Comparison of ENCODE assay signal across 7 mouse cellular contexts in genomic region chr9:21463138-21463590, GRCm38 (mm10). TPM values are rescaled to one million over a fixed set of nuclear protein-coding genes. Genes with fewer than 3 reads are reported as not detected.
DNase-seq lines count a peak whose midpoint lies in the region; ATAC-seq and TF ChIP-seq lines count a peak whose summit lies in the region.

No protein-coding gene starts in this region.

- dilution Hi-C loops in CH12.LX (cut with MboI; ENCODE audit: extremely low pct_ligation_motif_present, extremely low pct_unique_long_range_greater_than_20kb, low sequenced_read_pairs) = no loop called here

- ATAC-seq in forebrain, embryonic 14.5 days = no peak
- ATAC-seq in heart, postnatal 0 days (ENCODE audit: insufficient read depth, low read depth) = peak; percentile 95
- ATAC-seq in stomach, postnatal 0 days (ENCODE audit: low FRiP score, low TSS enrichment) = peak; percentile 74

- H3K4me1 ChIP-seq in CH12.LX (ENCODE audit: control insufficient read depth in 1 of 2, insufficient read depth in 2 of 2) = peaks cover 15 to 41% of the 10 kb centered on the region in 2 experiments
- no peaks in the 10 kb centered on the region for H3K4me1 ChIP-seq in forebrain, embryonic 14.5 days (ENCODE audit: control insufficient read depth, insufficient read depth, low read length)
- peaks cover 23% of the 10 kb centered on the region for H3K4me1 ChIP-seq in heart, postnatal 0 days (ENCODE audit: control insufficient read depth, insufficient read depth)
- H3K4me1 ChIP-seq in stomach, postnatal 0 days (replicated peaks; ENCODE audit: control insufficient read depth, insufficient read depth) = no peaks in the 10 kb centered on the region

- peaks cover 42 to 84% of the 10 kb centered on the region in 2 experiments for H3K36me3 ChIP-seq in CH12.LX (replicated peaks in 1 of 2; ENCODE audit: control insufficient read depth in 1 of 2, insufficient read depth in 1 of 2, low read length in 1 of 2)
- H3K36me3 ChIP-seq in forebrain, embryonic 14.5 days (ENCODE audit: control insufficient read depth, insufficient read depth, low read length) = peaks cover 34% of the 10 kb centered on the region
- H3K36me3 ChIP-seq in heart, postnatal 0 days (replicated peaks; ENCODE audit: control insufficient read depth, insufficient read depth, low read length) = peaks cover 29% of the 10 kb centered on the region
- H3K36me3 ChIP-seq in stomach, postnatal 0 days (ENCODE audit: control insufficient read depth, insufficient read depth, low read length) = peaks cover 10% of the 10 kb centered on the region; the same call in 1 of the 2 replicates

- WGBS in forebrain, embryonic 14.5 days = 81% methylated on average over 5 of the region's 5 CpGs
- 1% methylated on average over 5 of the region's 5 CpGs for WGBS in heart, postnatal 0 days
- 44% methylated on average over 5 of the region's 5 CpGs for WGBS in stomach, postnatal 0 days

- no peaks in the 10 kb centered on the region; the same call in 1 of the 2 replicates for H3K79me2 ChIP-seq in CH12.LX (replicated peaks; ENCODE audit: control insufficient read depth, extremely low read depth, insufficient read depth, poor library complexity, severe bottlenecking)

- H3K27ac ChIP-seq in CH12.LX (ENCODE audit: insufficient read depth, low read depth) = peak overlapping the region; percentile 78
- H3K27ac ChIP-seq in forebrain, embryonic 14.5 days (ENCODE audit: low read depth, low read length) = 0 out of 2 replicates have a peak overlapping the region, but pooled peaks have one; percentile 21
- peak overlapping the region; percentile 93 for H3K27ac ChIP-seq in heart, postnatal 0 days (ENCODE audit: low read depth)
- peak overlapping the region; percentile 30; the same call in 1 of the 2 replicates for H3K27ac ChIP-seq in stomach, postnatal 0 days (replicated peaks)

- TF ChIP-seq CTCF in CH12.LX (conservative IDR thresholded peaks at IDR 0.05 in 1 of 2, IDR thresholded peaks at IDR 0.05 in 1 of 2; ENCODE audit: low read depth in 2 of 2, low read length in 2 of 2) = no peak
- TF ChIP-seq CTCF in heart, postnatal 0 days (IDR thresholded peaks at IDR 0.05; ENCODE audit: low read depth) = no peak
- no peak for TF ChIP-seq CTCF in stomach, postnatal 0 days (IDR thresholded peaks at IDR 0.05; ENCODE audit: low read depth)

- H3K9ac ChIP-seq in CH12.LX (ENCODE audit: insufficient read depth, low read depth) = peak overlapping the region; percentile 11; the same call in 1 of the 2 replicates
- H3K9ac ChIP-seq in forebrain, embryonic 14.5 days (ENCODE audit: low read length) = no peak overlapping the region
- peak overlapping the region; percentile 41 for H3K9ac ChIP-seq in heart, postnatal 0 days (replicated peaks; ENCODE audit: low read depth, low read length)
- no peak overlapping the region for H3K9ac ChIP-seq in stomach, postnatal 0 days (ENCODE audit: low read length)

- in situ Hi-C loops in CH12.LX (cut with MboI; ENCODE audit: low pct_ligation_motif_present, low pct_unique_long_range_greater_than_20kb, low sequenced_read_pairs) = loop anchor here (5.0 kb wide), 1 partner anchor 36 kb away; no protein-coding TSS in a partner anchor

- peak overlapping the region in 1 of 3 experiments; percentile 27 for H3K4me3 ChIP-seq in CH12.LX (replicated peaks in 1 of 3; ENCODE audit: low read depth in 2 of 3, low read length in 2 of 3, poor library complexity in 1 of 3)
- no peak overlapping the region for H3K4me3 ChIP-seq in forebrain, embryonic 14.5 days (ENCODE audit: low read depth, low read length)
- H3K4me3 ChIP-seq in heart, postnatal 0 days (ENCODE audit: low read depth, low read length) = no peak overlapping the region
- H3K4me3 ChIP-seq in stomach, postnatal 0 days (ENCODE audit: low read depth, low read length) = no peak overlapping the region

- TF ChIP-seq EP300 in CH12.LX (IDR thresholded peaks at IDR 0.05; ENCODE audit: low read length) = no peak
- TF ChIP-seq EP300 in heart, postnatal 0 days (IDR thresholded peaks at IDR 0.05; ENCODE audit: low read depth) = peak; percentile 91; the same call in 1 of the 2 replicates
- TF ChIP-seq EP300 in stomach, postnatal 0 days (optimal IDR thresholded peaks at IDR 0.05) = no peak

- peak; percentile 48 for DNase-seq in CH12.LX (ENCODE audit: extremely low read depth)
- peak; percentile 61 for DNase-seq in R1 (ENCODE audit: low read depth, low spot score)
- DNase-seq in forebrain, embryonic 14.5 days (ENCODE audit: low spot score) = no peak
- peak; percentile 91 for DNase-seq in heart, postnatal 0 days (ENCODE audit: low spot score)
- peak; percentile 76 to 85 for DNase-seq in kidney, postnatal 36 days
- peak; percentile 77 for DNase-seq in lung, postnatal 25 days (ENCODE audit: low spot score)
- DNase-seq in stomach, postnatal 0 days (ENCODE audit: low spot score) = peak; percentile 29

- peak overlapping the region; percentile 41; the same call in 1 of the 2 replicates for H3K4me2 ChIP-seq in CH12.LX (ENCODE audit: insufficient read depth, low read depth, poor library complexity, severe bottlenecking)
- no peak overlapping the region for H3K4me2 ChIP-seq in forebrain, embryonic 14.5 days (ENCODE audit: low read length)
- peak overlapping the region; percentile 33 for H3K4me2 ChIP-seq in heart, postnatal 0 days (ENCODE audit: low read depth, low read length)
- no peak overlapping the region for H3K4me2 ChIP-seq in stomach, postnatal 0 days (replicated peaks; ENCODE audit: low read depth)

- no peak for TF ChIP-seq POLR2A in CH12.LX (IDR thresholded peaks at IDR 0.05; ENCODE audit: low read depth, low read length)

- no peaks in the 10 kb centered on the region for H3K9me3 ChIP-seq in CH12.LX (replicated peaks; ENCODE audit: low read length)
- H3K9me3 ChIP-seq in forebrain, embryonic 14.5 days (replicated peaks; ENCODE audit: control insufficient read depth, low read length) = no peaks in the 10 kb centered on the region
- no peaks in the 10 kb centered on the region for H3K9me3 ChIP-seq in heart, postnatal 0 days (replicated peaks; ENCODE audit: control insufficient read depth, low read length)
- H3K9me3 ChIP-seq in stomach, postnatal 0 days (ENCODE audit: control insufficient read depth, low read length) = no peaks in the 10 kb centered on the region

- H3K27me3 ChIP-seq in CH12.LX (replicated peaks) = no peaks in the 10 kb centered on the region
- no peaks in the 10 kb centered on the region for H3K27me3 ChIP-seq in forebrain, embryonic 14.5 days (replicated peaks; ENCODE audit: control insufficient read depth, insufficient read depth, low read length)
- H3K27me3 ChIP-seq in heart, postnatal 0 days (ENCODE audit: control insufficient read depth, insufficient read depth, low read length) = no peaks in the 10 kb centered on the region
- H3K27me3 ChIP-seq in stomach, postnatal 0 days (ENCODE audit: control insufficient read depth, insufficient read depth, low read length) = no peaks in the 10 kb centered on the region

- TF ChIP-seq RAD21 in CH12.LX (IDR thresholded peaks at IDR 0.05; ENCODE audit: low read depth, low read length) = no peak

TF ChIP-seq in CH12.LX, 34 proteins besides CTCF, POLR2A, EP300 and RAD21 (continues in another document):
- TF ChIP-seq BHLHE40 (IDR thresholded peaks at IDR 0.05; ENCODE audit: low read depth, low read length) = no peak
- peak; percentile 80 for TF ChIP-seq ETS1 (conservative IDR thresholded peaks at IDR 0.05; ENCODE audit: low read depth, low read length)
- TF ChIP-seq E2F4 (IDR thresholded peaks at IDR 0.05; ENCODE audit: insufficient replicate concordance, low read depth, low read length) = no peak
- TF ChIP-seq MXI1 (IDR thresholded peaks at IDR 0.05; ENCODE audit: low read depth, low read length) = no peak
- TF ChIP-seq ELF1 (IDR thresholded peaks at IDR 0.05; ENCODE audit: low read depth, low read length) = peak; percentile 62; the same call in 1 of the 2 replicates
- no peak for TF ChIP-seq USF1 (IDR thresholded peaks at IDR 0.05; ENCODE audit: low read depth, low read length)
- peak; percentile 77; the same call in 1 of the 2 replicates for TF ChIP-seq MEF2A (IDR thresholded peaks at IDR 0.05; ENCODE audit: borderline replicate concordance, low read depth, low read length)
- no peak for TF ChIP-seq ZKSCAN1 (IDR thresholded peaks at IDR 0.05; ENCODE audit: borderline replicate concordance, low read depth, low read length)
- no peak for TF ChIP-seq TBP (conservative IDR thresholded peaks at IDR 0.05; ENCODE audit: low read depth, low read length)
- no peak for TF ChIP-seq SMC3 (IDR thresholded peaks at IDR 0.05; ENCODE audit: low read depth, low read length)
- TF ChIP-seq MYC (IDR thresholded peaks at IDR 0.05; ENCODE audit: low read depth, low read length) = no peak
- TF ChIP-seq RCOR1 (conservative IDR thresholded peaks at IDR 0.05; ENCODE audit: low read depth, low read length) = no peak
- no peak for TF ChIP-seq ZNF384 (IDR thresholded peaks at IDR 0.05; ENCODE audit: low read depth, low read length)

RNA-seq across cellular contexts. Expression of gene Dnm2, which starts 38.5 kb away (rescaled TPM):
- total RNA-seq in CH12.LX (2012; rRNA removed) (51.7 and 55.4 TPM in 2 replicates), CH12.LX (2014; rRNA removed) (36.4 and 37.0 TPM in 2 replicates)
- 64.3 and 66.0 TPM in 2 replicates for polyA plus RNA-seq in CH12.LX (2012; ENCODE audit: insufficient read length, low read depth)
- polyA plus RNA-seq in forebrain, embryonic 14.5 days (2014; fragmentation: Nextera tagmentation; extraction: Ambion mirVana) = 54.2 and 65.3 TPM in 2 replicates
- total RNA-seq in heart, postnatal 0 days (2014; rRNA removed; ENCODE audit: low replicate concordance) = 78.3 and 95.8 TPM in 2 replicates
- 56.8 and 61.1 TPM in 2 replicates for polyA plus RNA-seq in heart, postnatal 0 days (2015; fragmentation: Nextera tagmentation; extraction: Ambion mirVana)
- polyA plus RNA-seq in stomach, postnatal 0 days (2015; fragmentation: Nextera tagmentation; extraction: Ambion mirVana) = 76.0 and 78.4 TPM in 2 replicates

RNA-seq across cellular contexts. Expression of gene Tmed1, which starts 46.9 kb away (rescaled TPM):
- total RNA-seq in CH12.LX (2012; rRNA removed) (28.4 and 28.8 TPM in 2 replicates), CH12.LX (2014; rRNA removed) (21.7 and 25.5 TPM in 2 replicates)
- polyA plus RNA-seq in CH12.LX (2012; ENCODE audit: insufficient read length, low read depth) = 17.1 and 19.8 TPM in 2 replicates
- 56.9 and 58.3 TPM in 2 replicates for polyA plus RNA-seq in forebrain, embryonic 14.5 days (2014; fragmentation: Nextera tagmentation; extraction: Ambion mirVana)
- 70.5 and 99.3 TPM in 2 replicates for total RNA-seq in heart, postnatal 0 days (2014; rRNA removed; ENCODE audit: low replicate concordance)
- polyA plus RNA-seq in heart, postnatal 0 days (2015; fragmentation: Nextera tagmentation; extraction: Ambion mirVana) = 83.7 and 89.1 TPM in 2 replicates
- 40.7 and 41.0 TPM in 2 replicates for polyA plus RNA-seq in stomach, postnatal 0 days (2015; fragmentation: Nextera tagmentation; extraction: Ambion mirVana)

RNA-seq across cellular contexts. Expression of gene Qtrt1, which starts 51.5 kb away (rescaled TPM):
- total RNA-seq in CH12.LX (2012; rRNA removed) (57.8 and 60.5 TPM in 2 replicates), CH12.LX (2014; rRNA removed) (43.1 and 48.1 TPM in 2 replicates)
- polyA plus RNA-seq in CH12.LX (2012; ENCODE audit: insufficient read length, low read depth) = 52.4 and 56.8 TPM in 2 replicates
- polyA plus RNA-seq in forebrain, embryonic 14.5 days (2014; fragmentation: Nextera tagmentation; extraction: Ambion mirVana) = 51.4 and 53.7 TPM in 2 replicates
- total RNA-seq in heart, postnatal 0 days (2014; rRNA removed; ENCODE audit: low replicate concordance) = 34.3 and 39.7 TPM in 2 replicates
- 15.5 and 15.6 TPM in 2 replicates for polyA plus RNA-seq in heart, postnatal 0 days (2015; fragmentation: Nextera tagmentation; extraction: Ambion mirVana)
- 27.9 and 30.8 TPM in 2 replicates for polyA plus RNA-seq in stomach, postnatal 0 days (2015; fragmentation: Nextera tagmentation; extraction: Ambion mirVana)

Comparison
In these comparisons a context has a peak if more than half of its experiments do, and no peak if none do; other contexts are left out.
1. H3K27ac ChIP-seq: peak in every context shown above with its lines; median percentile 93 in heart, postnatal 0 days; 78 in CH12.LX; 30 in stomach, postnatal 0 days; 21 in forebrain, embryonic 14.5 days.
2. H3K4me2 ChIP-seq: peak in CH12.LX (single experiment) and heart, postnatal 0 days (single experiment); none in forebrain, embryonic 14.5 days (single experiment) and stomach, postnatal 0 days (single experiment).
3. H3K9ac ChIP-seq: peak in CH12.LX (single experiment) and heart, postnatal 0 days (single experiment); none in forebrain, embryonic 14.5 days (single experiment) and stomach, postnatal 0 days (single experiment).